Mouse (Mus musculus): ENCODE results near the gene Dmrtc1c1. TPM values are rescaled to one million over a fixed set of nuclear protein-coding genes. Genes with fewer than 3 reads are reported as not detected.

Dmrtc1c1 gene
- not detected for total RNA-seq (2023)

DNA sequence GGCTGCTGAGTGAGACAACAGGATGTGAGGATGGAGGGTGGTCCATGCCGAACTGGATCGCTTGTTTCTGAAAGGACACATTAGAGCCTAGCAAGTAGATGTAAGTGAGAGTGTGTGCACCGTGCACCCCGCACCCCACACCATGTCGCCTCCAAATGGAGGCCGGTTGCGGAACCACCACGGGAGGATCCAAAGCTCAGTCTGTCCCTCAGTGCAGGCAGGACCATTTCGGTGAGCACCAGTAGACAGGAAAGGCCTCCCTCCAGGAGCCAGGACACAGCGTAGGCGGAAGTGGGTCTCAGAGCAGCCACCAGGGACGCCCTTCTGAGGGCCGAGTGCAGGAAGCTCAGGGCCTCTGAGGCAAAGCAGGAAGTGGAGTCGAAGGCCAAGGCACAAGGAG lies at the start of gene Dmrtc1c1:
Gene Dmrtc1c1, plus strand, starts transcription at position 301 of the 400 bp plus-strand sequence.

GRCm38 (mm10) chrX:102854516-102854915 lies 51.8 kb downstream of the Dmrtc1c1 start, which contains the start of gene Dmrtc1c2:
Dmrtc1c2 (minus strand) TSS chrX:102854616.

Other genes starting within 250 kb of the Dmrtc1c1 start
- gene Phka1, start 158.7 kb upstream of the Dmrtc1c1 start, total RNA-seq (2023) = 1.0 TPM
- not detected for gene Gm3880, start 116.0 kb upstream of the Dmrtc1c1 start, total RNA-seq (2023)
- gene Gm9112, start 95.3 kb upstream of the Dmrtc1c1 start, total RNA-seq (2023) = not detected
- not detected for gene Dmrtc1b, start 95.1 kb upstream of the Dmrtc1c1 start, total RNA-seq (2023)
- not detected for gene Dmrtc1c2, start 51.7 kb downstream of the Dmrtc1c1 start, total RNA-seq (2023)
- gene 1700031F05Rik, start 65.0 kb downstream of the Dmrtc1c1 start, total RNA-seq (2023) = not detected
- not detected for gene Dmrtc1a, start 105.7 kb downstream of the Dmrtc1c1 start, total RNA-seq (2023)
- gene 1700011M02Rik, start 105.9 kb downstream of the Dmrtc1c1 start, total RNA-seq (2023) = not detected
- not detected for gene 1700018G05Rik, start 125.4 kb downstream of the Dmrtc1c1 start, total RNA-seq (2023)